Mouse (Mus musculus) CD8-positive naive resting alpha-beta T cell, adult 57 days (primary cell): ENCODE results near the gene Ovol3. TPM values are rescaled to one million over a fixed set of nuclear protein-coding genes. Genes with fewer than 3 reads are reported as not detected.

Source experiments
- total RNA-seq: library from RNA; stranded (reverse); gene quantifications from one replicate; pipeline ENCODE4 v1.2.4, GENCODE M21; 2023

Gene Ovol3
- total RNA-seq = not detected

GRCm38 (mm10) chr7:30235625-30236024, at the start of gene Ovol3:
Gene Ovol3, minus strand, starts transcription at chr7:30235725.

DNA sequence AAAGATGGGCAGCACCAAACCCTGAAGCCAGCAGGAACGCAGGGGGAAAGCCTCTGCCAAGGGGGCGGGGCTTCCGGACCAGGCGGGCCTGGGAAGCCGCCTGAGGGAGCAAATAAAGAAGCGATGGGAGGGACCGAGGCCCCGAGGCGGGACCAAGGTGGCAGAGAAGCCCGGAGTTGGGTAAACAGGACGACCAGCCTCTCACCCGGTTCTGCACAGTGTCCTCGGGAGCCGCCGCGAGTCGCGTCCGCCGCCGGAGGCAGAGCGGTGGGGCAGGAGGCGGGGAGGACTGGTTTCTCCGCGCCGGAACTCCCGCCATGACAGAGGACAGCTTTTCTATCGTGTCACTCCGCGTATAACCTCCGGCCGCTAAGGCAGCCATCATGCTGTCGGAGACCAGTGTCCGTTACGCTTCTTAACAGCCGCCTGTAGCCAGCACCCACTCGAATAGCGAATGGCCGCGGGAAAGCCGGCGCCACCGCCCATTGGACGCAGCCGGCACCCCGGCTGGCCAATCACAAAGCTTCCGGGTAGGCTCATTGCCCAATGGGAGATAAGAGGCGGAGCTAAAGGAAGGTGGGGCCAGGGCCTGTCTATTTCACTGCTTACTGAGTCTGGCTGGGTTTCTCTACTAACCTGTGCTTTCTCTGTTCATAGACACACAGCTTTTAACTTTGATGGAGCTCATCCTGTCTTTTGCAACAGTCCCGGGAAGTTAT, 44.6 kb upstream of the Ovol3 start, which contains the start of the genes Thap8 and Wdr62:
Gene Thap8 (plus strand): TSS at position 144 of the 719 bp plus-strand sequence.
Gene Wdr62 (minus strand): TSS at position 469 of the 719 bp plus-strand sequence.

DNA sequence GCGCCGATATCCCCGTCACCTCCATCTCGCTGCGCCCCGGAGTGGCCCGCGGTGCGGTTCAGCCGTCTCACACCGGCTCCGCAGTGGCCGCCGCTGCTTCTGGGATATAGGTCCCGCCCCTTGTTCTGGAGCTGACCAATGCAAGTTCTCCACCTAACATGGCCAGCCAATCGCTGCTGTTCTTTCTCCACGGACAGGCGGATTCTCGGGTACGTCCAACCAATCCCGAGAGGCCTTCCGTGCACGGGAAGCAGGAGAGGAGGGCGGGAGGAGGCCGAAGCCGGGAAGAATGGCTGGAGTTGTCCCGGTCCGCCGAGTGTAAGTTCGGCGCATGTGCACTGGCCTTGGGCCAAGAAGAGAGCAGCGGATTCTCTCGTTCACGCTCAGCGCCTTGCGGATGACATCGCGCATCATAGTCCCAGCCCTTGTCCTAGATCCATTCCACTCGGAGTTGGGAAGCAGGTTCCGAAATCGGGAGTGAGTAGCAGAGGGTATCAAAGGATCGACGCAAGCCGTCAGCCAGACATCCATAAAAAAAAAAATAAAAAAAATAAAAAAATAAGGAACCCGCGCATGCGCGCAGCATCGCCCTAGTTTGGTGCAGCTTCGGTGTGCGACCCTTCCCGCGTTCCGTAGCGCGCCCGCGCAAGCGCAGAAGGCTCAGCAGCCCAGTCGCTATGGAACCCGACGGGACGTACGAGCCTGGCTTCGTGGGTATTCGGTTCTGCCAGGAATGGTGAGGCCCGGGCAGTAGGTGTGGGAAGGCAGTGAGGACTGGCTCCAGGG, 3.7 kb downstream of the Ovol3 start, which contains the start of the genes Polr2i and Tbcb:
Gene Polr2i (plus strand): TSS at position 280 of the 786 bp plus-strand sequence.
Gene Tbcb (minus strand): TSS at position 604 of the 786 bp plus-strand sequence.

DNA sequence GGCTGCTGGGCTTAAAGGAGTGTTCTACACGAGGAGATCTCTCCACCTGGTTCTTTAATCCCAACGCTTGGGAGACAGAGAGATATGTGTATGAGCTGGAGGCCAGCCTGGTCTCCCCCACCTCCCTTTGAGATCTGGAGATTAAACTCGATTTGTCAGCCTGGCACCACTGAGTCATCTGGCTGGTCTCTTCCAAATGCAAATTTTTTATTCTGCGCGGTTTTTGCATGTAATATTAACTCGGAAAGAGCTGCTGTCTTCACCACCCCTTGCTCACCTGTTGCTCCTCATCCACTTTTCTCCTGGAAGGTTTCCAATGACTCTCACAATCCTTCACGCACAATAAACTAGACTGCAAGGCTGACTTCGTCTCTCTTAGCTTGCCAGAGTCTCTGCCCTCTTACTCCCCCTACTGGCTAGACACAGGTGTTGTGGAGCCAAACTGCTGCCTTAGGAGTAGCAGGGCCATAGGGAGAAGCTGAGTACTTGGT, 37.0 kb downstream of the Ovol3 start, which contains the start of gene Capns1:
Gene Capns1 (minus strand): TSS at position 331 of the 491 bp plus-strand sequence.

DNA sequence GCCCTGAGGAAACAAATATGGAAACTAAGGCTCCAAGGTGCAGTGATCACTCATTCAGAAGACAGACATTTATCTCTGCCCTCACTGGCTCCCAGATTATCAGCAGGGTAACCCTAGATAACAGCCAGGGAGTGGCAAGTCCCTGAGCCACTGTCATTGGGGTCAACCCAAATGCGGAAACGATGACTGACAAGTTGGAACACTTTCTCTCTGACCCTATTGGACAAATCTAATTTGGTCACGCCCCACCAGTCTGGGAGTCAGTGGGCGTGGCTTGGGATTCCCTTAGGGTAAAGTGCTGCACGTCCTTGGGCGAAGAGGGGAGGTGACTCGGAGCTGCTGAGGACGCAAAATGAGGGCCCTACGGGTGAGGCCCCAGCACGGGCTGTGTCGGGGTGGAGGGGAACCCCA, 51.6 kb downstream of the Ovol3 start, which contains the start of gene Cox7a1:
Gene Cox7a1 (plus strand): TSS at position 266 of the 411 bp plus-strand sequence.

Other genes starting within 250 kb of the Ovol3 start
- gene Zfp14, start 184.3 kb downstream of the Ovol3 start, total RNA-seq = 4.2 TPM
- 7.4 TPM for gene Zfp82, start 162.8 kb downstream of the Ovol3 start, total RNA-seq
- gene Gm26920, start 145.3 kb downstream of the Ovol3 start, total RNA-seq = not detected
- gene Zfp566, start 145.2 kb downstream of the Ovol3 start, total RNA-seq = 13.1 TPM
- gene Zfp260, start 140.9 kb downstream of the Ovol3 start, total RNA-seq = 58.2 TPM
- gene Zfp382, start 113.8 kb downstream of the Ovol3 start, total RNA-seq = 14.2 TPM
- gene Zfp146, start 66.0 kb downstream of the Ovol3 start, total RNA-seq = 41.8 TPM
- not detected for gene Cox7a1, start 51.6 kb downstream of the Ovol3 start, total RNA-seq
- gene Capns1, start 36.9 kb downstream of the Ovol3 start, total RNA-seq = 114 TPM
- gene Polr2i, start 3.8 kb downstream of the Ovol3 start, total RNA-seq = 27.1 TPM
- gene Tbcb, start 3.5 kb downstream of the Ovol3 start, total RNA-seq = 22.8 TPM
- 1.4 TPM for gene Thap8, start 44.4 kb upstream of the Ovol3 start, total RNA-seq
- gene Wdr62, start 44.7 kb upstream of the Ovol3 start, total RNA-seq = 5.0 TPM
- not detected for gene Clip3, start 56.0 kb upstream of the Ovol3 start, total RNA-seq
- 39.5 TPM for gene Alkbh6, start 73.0 kb upstream of the Ovol3 start, total RNA-seq
- 4.1 TPM for gene Syne4, start 79.1 kb upstream of the Ovol3 start, total RNA-seq
- gene E130208F15Rik, start 86.0 kb upstream of the Ovol3 start, total RNA-seq = 2.1 TPM
- 6.2 TPM for gene Sdhaf1, start 88.2 kb upstream of the Ovol3 start, total RNA-seq
- not detected for gene Lrfn3, start 127.0 kb upstream of the Ovol3 start, total RNA-seq
- gene Tyrobp, start 178.0 kb upstream of the Ovol3 start, total RNA-seq = 21.2 TPM
- gene Hcst, start 184.1 kb upstream of the Ovol3 start, total RNA-seq = 181 TPM
- 60.6 TPM for gene Nfkbid, start 186.0 kb upstream of the Ovol3 start, total RNA-seq
- 0.37 TPM for gene Aplp1, start 209.8 kb upstream of the Ovol3 start, total RNA-seq
- not detected for gene Kirrel2, start 222.0 kb upstream of the Ovol3 start, total RNA-seq
- gene Nphs1, start 222.6 kb upstream of the Ovol3 start, total RNA-seq = not detected